Mouse (Mus musculus) CH12.LX (cell line): ENCODE measurements around the gene Apol9a.

Experiments used
- CTCF ChIP-seq, 2 experiments: IDR thresholded peaks in 1 of 2; conservative IDR thresholded peaks in 1 of 2; 2 replicates each; pipeline ENCODE4 v1.5.1; 2011 to 2012; ENCODE audit warnings: low read depth in 2 of 2, low read length in 2 of 2, improper control_type of control experiment in 1 of 2, inconsistent platforms in 1 of 2, mild to moderate bottlenecking in 1 of 2, moderate library complexity in 1 of 2
- E2F4 ChIP-seq: IDR thresholded peaks from 2 replicates; pipeline ENCODE4 v1.6.1; 2011; ENCODE audit warnings: low read depth, low read length, improper control_type of control experiment; ENCODE audit not compliant: insufficient replicate concordance
- GABPA ChIP-seq: IDR thresholded peaks from 2 replicates; pipeline ENCODE4 v1.6.1; 2012; ENCODE audit warnings: low read depth, low read length, improper control_type of control experiment, inconsistent platforms; ENCODE audit not compliant: insufficient replicate concordance
- KAT2A ChIP-seq: IDR thresholded peaks from 2 replicates; pipeline ENCODE4 v1.6.1; 2012; ENCODE audit warnings: low read length, improper control_type of control experiment, inconsistent platforms; ENCODE audit not compliant: insufficient replicate concordance
- MEF2A ChIP-seq: IDR thresholded peaks from 2 replicates; pipeline ENCODE4 v1.6.1; 2014; ENCODE audit warnings: low read depth, mild to moderate bottlenecking, inconsistent platforms, low read length, improper control_type of control experiment, borderline replicate concordance
- NELFE ChIP-seq: IDR thresholded peaks from 2 replicates; pipeline ENCODE4 v1.6.1; 2011; ENCODE audit warnings: low read depth, low read length, improper control_type of control experiment
- PAX5 ChIP-seq: IDR thresholded peaks from 2 replicates; pipeline ENCODE4 v1.6.1; 2012; ENCODE audit warnings: low read length, inconsistent platforms, mixed read lengths
- POLR2A ChIP-seq: IDR thresholded peaks from 2 replicates; pipeline ENCODE4 v1.6.1; 2011; ENCODE audit warnings: low read depth, mild to moderate bottlenecking, improper control_type of control experiment, low read length
- POLR2AphosphoS2 ChIP-seq: IDR thresholded peaks from 2 replicates; pipeline ENCODE4 v1.6.1; 2011; ENCODE audit warnings: low read depth, low read length, improper control_type of control experiment
- TCF12 ChIP-seq: IDR thresholded peaks from 2 replicates; pipeline ENCODE4 v1.6.1; 2014; ENCODE audit warnings: low read depth, mild to moderate bottlenecking, inconsistent platforms, low read length, improper control_type of control experiment
- USF1 ChIP-seq: IDR thresholded peaks from 2 replicates; pipeline ENCODE4 v1.6.1; 2014; ENCODE audit warnings: low read depth, mild to moderate bottlenecking, inconsistent platforms, low read length, improper control_type of control experiment

GRCm38 (mm10) chr15:77379921-77380320 is 31.0 kb downstream of the Apol9a start:
- TF ChIP-seq GABPA (no peak), CTCF (conservative IDR thresholded peaks at IDR 0.05 in 1 of 2, IDR thresholded peaks at IDR 0.05 in 1 of 2; ENCODE audit: low read depth in 2 of 2, low read length in 2 of 2) (no peak), MEF2A (no peak), E2F4 (no peak), POLR2AphosphoS2 (no peak), POLR2A (no peak), PAX5 (no peak), USF1 (no peak), TCF12 (no peak), NELFE (no peak), KAT2A (no peak)
